Mouse (Mus musculus): ENCODE measurements around the gene Nckipsd.

DNA sequence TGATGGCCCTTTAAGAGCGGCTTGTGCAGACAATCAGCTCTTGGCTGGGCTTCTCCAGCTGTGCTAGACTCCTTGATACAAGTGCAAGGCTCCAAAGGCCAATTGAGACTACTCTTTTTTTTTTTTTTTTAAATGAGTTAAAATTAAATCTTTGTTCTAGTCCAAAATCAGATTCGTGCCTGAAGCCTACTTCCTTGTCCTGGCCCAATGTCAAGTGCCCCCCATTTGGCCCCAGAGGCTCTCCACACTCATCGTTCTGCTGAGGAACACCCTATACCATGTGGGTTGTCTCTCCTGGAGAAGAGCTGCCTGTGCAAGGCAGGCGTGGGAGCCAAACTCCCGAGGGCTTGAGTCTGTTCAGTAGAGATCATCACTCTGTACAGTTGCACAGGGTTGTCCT is 27.2 kb upstream of the Nckipsd start:
- TF ChIP-seq HCFC1 (IDR thresholded peaks at IDR 0.05; ENCODE audit: borderline replicate concordance, insufficient read depth, low read length) (no peak), ZNF384 (IDR thresholded peaks at IDR 0.05; ENCODE audit: low read depth, low read length) (no peak), ZC3H11A (IDR thresholded peaks at IDR 0.05; ENCODE audit: borderline replicate concordance, low read depth, low read length) (no peak)
